Mouse (Mus musculus): ENCODE data around the gene Adcy9.

- TF ChIP-seq CHD1 (IDR thresholded peaks at IDR 0.05; ENCODE audit: low read depth, low read length): no peak
- TF ChIP-seq USF2 (IDR thresholded peaks at IDR 0.05; ENCODE audit: borderline replicate concordance in 1 of 2, insufficient read depth in 1 of 2, low read depth in 1 of 2, low read length in 2 of 2): no peak
Observed at GRCm38 (mm10) chr16:4286593-4286992, 133.7 kb downstream of the Adcy9 start.

Measured in MEL (cell line).